Mouse (Mus musculus): ENCODE measurements at regions not wholly inside any gene's neighbourhood (a gene's known extent, or its start where the extent isn't known, plus 50 kb on each side); places are given as distances from the start of the nearest gene placed in this dataset.
A peak's percentile ranks its signal among the peaks of the same experiment; 100 is the strongest.

GRCm38 (mm10) chr1:137906883-137907282 lies 268.6 kb downstream of the Ptprc start:
- DNase-seq (ENCODE audit: low spot score) (no peak), ATAC-seq (ENCODE audit: low FRiP score) (no peak)
- Histone ChIP-seq H3K9me3 (ENCODE audit: low read length) (no peaks in the 10 kb centered on the region), H3K27me3 (ENCODE audit: insufficient read depth, low read length) (no peaks in the 10 kb centered on the region), H3K4me3 (ENCODE audit: low read depth, low read length) (no peak overlapping the region), H3K27ac (ENCODE audit: low read depth, low read length) (no peak overlapping the region), H3K9ac (replicated peaks; ENCODE audit: low read length, poor library complexity, severe bottlenecking) (no peak overlapping the region), H3K36me3 (ENCODE audit: insufficient read depth, low read length) (no peaks in the 10 kb centered on the region), H3K4me1 (ENCODE audit: insufficient read depth, low read length) (0 out of 2 replicates have a peak, but pooled peaks cover 5% of the 10 kb centered on the region), H3K4me2 (ENCODE audit: low read depth, low read length, poor library complexity, severe bottlenecking) (no peak overlapping the region)
- TF ChIP-seq CTCF (IDR thresholded peaks at IDR 0.05), result no peak
- 32% methylated on average over 5 of the region's 5 CpGs for WGBS

- WGBS, result 24% methylated on average over 3 of the region's 3 CpGs
- 0 out of 2 replicates have a peak, but pooled peaks cover 5% of the 10 kb centered on the region for H3K4me1 ChIP-seq (ENCODE audit: insufficient read depth, low read length)
- H3K4me2 ChIP-seq (ENCODE audit: low read depth, low read length, poor library complexity, severe bottlenecking), result no peak overlapping the region
Observed at GRCm38 (mm10) chr1:137906477-137906876, 269.0 kb downstream of the Ptprc start.

GRCm38 (mm10) chr1:137905566-137905965 lies 269.9 kb downstream of the Ptprc start:
- no peak for TF ChIP-seq CTCF (IDR thresholded peaks at IDR 0.05)
- DNase-seq (ENCODE audit: low spot score), result no peak
- Histone ChIP-seq H3K4me3 (ENCODE audit: low read depth, low read length) (no peak overlapping the region), H3K4me1 (ENCODE audit: insufficient read depth, low read length) (0 out of 2 replicates have a peak, but pooled peaks cover 5% of the 10 kb centered on the region), H3K36me3 (ENCODE audit: insufficient read depth, low read length) (no peaks in the 10 kb centered on the region), H3K27me3 (ENCODE audit: insufficient read depth, low read length) (no peaks in the 10 kb centered on the region), H3K9ac (replicated peaks; ENCODE audit: low read length, poor library complexity, severe bottlenecking) (no peak overlapping the region), H3K4me2 (ENCODE audit: low read depth, low read length, poor library complexity, severe bottlenecking) (peak overlapping the region; percentile 9; the same call in 1 of the 2 replicates), H3K9me3 (ENCODE audit: low read length) (no peaks in the 10 kb centered on the region), H3K27ac (ENCODE audit: low read depth, low read length) (0 out of 2 replicates have a peak overlapping the region, but pooled peaks have one; percentile 32)
- 55% methylated on average over 5 of the region's 5 CpGs for WGBS
- ATAC-seq (ENCODE audit: low FRiP score), result no peak

More at GRCm38 (mm10) chr1:137906477-137906876, 269.0 kb downstream of the Ptprc start:
- Histone ChIP-seq H3K27ac (ENCODE audit: low read depth, low read length) (no peak overlapping the region), H3K36me3 (ENCODE audit: insufficient read depth, low read length) (no peaks in the 10 kb centered on the region), H3K9ac (replicated peaks; ENCODE audit: low read length, poor library complexity, severe bottlenecking) (no peak overlapping the region), H3K4me3 (ENCODE audit: low read depth, low read length) (no peak overlapping the region), H3K9me3 (ENCODE audit: low read length) (no peaks in the 10 kb centered on the region), H3K27me3 (ENCODE audit: insufficient read depth, low read length) (no peaks in the 10 kb centered on the region)
- no peak for TF ChIP-seq CTCF (IDR thresholded peaks at IDR 0.05)
- DNase-seq (ENCODE audit: low spot score) (no peak), ATAC-seq (ENCODE audit: low FRiP score) (no peak)

- H3K9ac ChIP-seq (replicated peaks; ENCODE audit: low read length, poor library complexity, severe bottlenecking), result peak overlapping the region; percentile 62
- no peaks in the 10 kb centered on the region for H3K36me3 ChIP-seq (ENCODE audit: insufficient read depth, low read length)
- H3K27ac ChIP-seq (ENCODE audit: low read depth, low read length), result 0 out of 2 replicates have a peak overlapping the region, but pooled peaks have one; percentile 26
- H3K4me1 ChIP-seq (ENCODE audit: insufficient read depth, low read length), result 0 out of 2 replicates have a peak, but pooled peaks cover 5% of the 10 kb centered on the region
- ATAC-seq (ENCODE audit: low FRiP score) (no peak), DNase-seq (ENCODE audit: low spot score) (no peak)
- no peaks in the 10 kb centered on the region for H3K27me3 ChIP-seq (ENCODE audit: insufficient read depth, low read length)
- H3K4me3 ChIP-seq (ENCODE audit: low read depth, low read length), result peak overlapping the region; percentile 70; the same call in 1 of the 2 replicates
- TF ChIP-seq CTCF (IDR thresholded peaks at IDR 0.05), result no peak
- peak overlapping the region; percentile 59 for H3K4me2 ChIP-seq (ENCODE audit: low read depth, low read length, poor library complexity, severe bottlenecking)
- WGBS, result 10% methylated on average over 4 of the region's 4 CpGs
- no peaks in the 10 kb centered on the region for H3K9me3 ChIP-seq (ENCODE audit: low read length)
Observed at GRCm38 (mm10) chr1:137903351-137903750, 272.2 kb downstream of the Ptprc start.

- H3K27ac ChIP-seq (ENCODE audit: low read depth, low read length), result peak overlapping the region; percentile 33
- H3K4me3 ChIP-seq (ENCODE audit: low read depth, low read length), result peak overlapping the region; percentile 70
- TF ChIP-seq CTCF (IDR thresholded peaks at IDR 0.05), result no peak
- DNase-seq (ENCODE audit: low spot score) (no peak), ATAC-seq (ENCODE audit: low FRiP score) (no peak)
- no peaks in the 10 kb centered on the region for H3K9me3 ChIP-seq (ENCODE audit: low read length)
- H3K27me3 ChIP-seq (ENCODE audit: insufficient read depth, low read length), result no peaks in the 10 kb centered on the region
- WGBS, result 15% methylated on average over 6 of the region's 6 CpGs
- H3K36me3 ChIP-seq (ENCODE audit: insufficient read depth, low read length), result no peaks in the 10 kb centered on the region
- H3K9ac ChIP-seq (replicated peaks; ENCODE audit: low read length, poor library complexity, severe bottlenecking), result peak overlapping the region; percentile 50; the same call in 1 of the 2 replicates
- peak overlapping the region; percentile 59 for H3K4me2 ChIP-seq (ENCODE audit: low read depth, low read length, poor library complexity, severe bottlenecking)
- 0 out of 2 replicates have a peak, but pooled peaks cover 5% of the 10 kb centered on the region for H3K4me1 ChIP-seq (ENCODE audit: insufficient read depth, low read length)
Observed at GRCm38 (mm10) chr1:137902859-137903258, 272.6 kb downstream of the Ptprc start.

GRCm38 (mm10) chr1:137901996-137902395 lies 273.5 kb downstream of the Ptprc start:
- ATAC-seq (ENCODE audit: low FRiP score) (no peak), DNase-seq (ENCODE audit: low spot score) (no peak)
- peak overlapping the region; percentile 50; the same call in 1 of the 2 replicates for H3K9ac ChIP-seq (replicated peaks; ENCODE audit: low read length, poor library complexity, severe bottlenecking)
- peak overlapping the region; percentile 59 for H3K4me2 ChIP-seq (ENCODE audit: low read depth, low read length, poor library complexity, severe bottlenecking)
- no peaks in the 10 kb centered on the region for H3K9me3 ChIP-seq (ENCODE audit: low read length)
- 20% methylated on average over 4 of the region's 4 CpGs for WGBS
- no peaks in the 10 kb centered on the region for H3K27me3 ChIP-seq (ENCODE audit: insufficient read depth, low read length)
- H3K4me1 ChIP-seq (ENCODE audit: insufficient read depth, low read length), result 0 out of 2 replicates have a peak, but pooled peaks cover 5% of the 10 kb centered on the region
- no peak for TF ChIP-seq CTCF (IDR thresholded peaks at IDR 0.05)
- no peaks in the 10 kb centered on the region for H3K36me3 ChIP-seq (ENCODE audit: insufficient read depth, low read length)
- H3K27ac ChIP-seq (ENCODE audit: low read depth, low read length), result peak overlapping the region; percentile 33; the same call in 1 of the 2 replicates
- peak overlapping the region; percentile 70 for H3K4me3 ChIP-seq (ENCODE audit: low read depth, low read length)
